Mouse (Mus musculus): ENCODE results near the gene Slc36a4. TPM values are rescaled to one million over a fixed set of nuclear protein-coding genes. Genes with fewer than 3 reads are reported as not detected.

The Slc36a4 gene
- polyA plus RNA-seq, 1 experiment = 23.3 TPM

- no peak overlapping the region for H3K4me3 ChIP-seq (ENCODE audit: insufficient read depth, low read length)
- no peak for TF ChIP-seq POLR2A (IDR thresholded peaks at IDR 0.05; ENCODE audit: extremely low read depth, insufficient read depth, low read length)
- no peak for TF ChIP-seq CTCF (IDR thresholded peaks at IDR 0.05; ENCODE audit: extremely low read depth, insufficient read depth, low read length)
- no peaks in the 10 kb centered on the region for H3K4me1 ChIP-seq (ENCODE audit: control insufficient read depth, insufficient read depth, low read length)
- H3K27ac ChIP-seq (ENCODE audit: insufficient read depth, low read length) = no peak overlapping the region
Measured at GRCm38 (mm10) chr9:15781936-15782335, 72.4 kb downstream of the Slc36a4 start.

- Histone ChIP-seq H3K4me3 (ENCODE audit: insufficient read depth, low read length) (no peak overlapping the region), H3K27ac (ENCODE audit: insufficient read depth, low read length) (no peak overlapping the region), H3K4me1 (ENCODE audit: control insufficient read depth, insufficient read depth, low read length) (no peaks in the 10 kb centered on the region)
- TF ChIP-seq POLR2A (IDR thresholded peaks at IDR 0.05; ENCODE audit: extremely low read depth, insufficient read depth, low read length) (no peak), CTCF (IDR thresholded peaks at IDR 0.05; ENCODE audit: extremely low read depth, insufficient read depth, low read length) (no peak)
Measured at GRCm38 (mm10) chr9:15786192-15786591, 76.7 kb downstream of the Slc36a4 start.

- no peak for TF ChIP-seq POLR2A (IDR thresholded peaks at IDR 0.05; ENCODE audit: extremely low read depth, insufficient read depth, low read length)
- Histone ChIP-seq H3K27ac (ENCODE audit: insufficient read depth, low read length) (no peak overlapping the region), H3K4me3 (ENCODE audit: insufficient read depth, low read length) (no peak overlapping the region), H3K4me1 (ENCODE audit: control insufficient read depth, insufficient read depth, low read length) (no peaks in the 10 kb centered on the region)
Measured at GRCm38 (mm10) chr9:15786610-15787009, 77.1 kb downstream of the Slc36a4 start.

- H3K27ac ChIP-seq (ENCODE audit: insufficient read depth, low read length) = no peak overlapping the region
- TF ChIP-seq CTCF (IDR thresholded peaks at IDR 0.05; ENCODE audit: extremely low read depth, insufficient read depth, low read length) = no peak
- TF ChIP-seq POLR2A (IDR thresholded peaks at IDR 0.05; ENCODE audit: extremely low read depth, insufficient read depth, low read length) = no peak
Measured at GRCm38 (mm10) chr9:15792076-15792475, 82.5 kb downstream of the Slc36a4 start.

More at GRCm38 (mm10) chr9:15792076-15792475, 82.5 kb downstream of the Slc36a4 start:
- Histone ChIP-seq H3K4me3 (ENCODE audit: insufficient read depth, low read length) (no peak overlapping the region), H3K4me1 (ENCODE audit: control insufficient read depth, insufficient read depth, low read length) (no peaks in the 10 kb centered on the region)

Other genes starting within 250 kb of the Slc36a4 start
- 4.0 and 4.2 TPM in 2 replicates for gene Smco4, start 216.3 kb upstream of the Slc36a4 start, polyA plus RNA-seq (2012; rRNA removed)
- gene Deup1, start 81.8 kb upstream of the Slc36a4 start, polyA plus RNA-seq (2012; rRNA removed) = 0.08 and 0.13 TPM in 2 replicates
- not detected in 2 replicates for gene Mtnr1b, start 164.8 kb downstream of the Slc36a4 start, polyA plus RNA-seq (2012; rRNA removed)

Data from cortical plate, adult 2 months (tissue).